Mouse (Mus musculus): ENCODE measurements around the gene Nlrc5. TPM values are rescaled to one million over a fixed set of nuclear protein-coding genes. Genes with fewer than 3 reads are reported as not detected.
A peak's percentile ranks its signal among the peaks of the same experiment; 100 is the strongest.

The Nlrc5 gene
- polyA plus RNA-seq, 2 experiments: 0.09 to 0.22 TPM

- H3K27ac ChIP-seq: no peak overlapping the region
- H3K27me3 ChIP-seq (ENCODE audit: control insufficient read depth, insufficient read depth, low read length): peaks cover 36% of the 10 kb centered on the region
- DNase-seq (ENCODE audit: low read depth in 3 of 3, low spot score in 3 of 3) (no peak), ATAC-seq (ENCODE audit: insufficient read depth) (no peak)
- no peaks in the 10 kb centered on the region for H3K4me1 ChIP-seq (replicated peaks; ENCODE audit: control insufficient read depth in 2 of 2, insufficient read depth in 2 of 2, low read length in 1 of 2)
- H3K4me2 ChIP-seq (ENCODE audit: low read depth): peak overlapping the region; percentile 61
- no peaks in the 10 kb centered on the region for H3K36me3 ChIP-seq (replicated peaks; ENCODE audit: control insufficient read depth, insufficient read depth, low read depth)
- TF ChIP-seq EP300 (IDR thresholded peaks at IDR 0.05; ENCODE audit: low read depth) (no peak), CTCF (IDR thresholded peaks at IDR 0.05; ENCODE audit: low read depth) (no peak)
- peak overlapping the region; percentile 15 to 54; a peak in 3 of 4 replicates for H3K4me3 ChIP-seq (ENCODE audit: insufficient read depth in 1 of 2, low read depth in 2 of 2, low read length in 2 of 2)
- H3K9ac ChIP-seq (replicated peaks): no peak overlapping the region
- under 1% methylated on average over 34 of the region's 34 CpGs for WGBS (ENCODE audit: insufficient replicate concordance)
- no peaks in the 10 kb centered on the region for H3K9me3 ChIP-seq (ENCODE audit: control insufficient read depth, low read length)
These were observed 98.3 kb downstream of the Nlrc5 start for GRCm38 (mm10) chr8:94532525-94532872.

DNA sequence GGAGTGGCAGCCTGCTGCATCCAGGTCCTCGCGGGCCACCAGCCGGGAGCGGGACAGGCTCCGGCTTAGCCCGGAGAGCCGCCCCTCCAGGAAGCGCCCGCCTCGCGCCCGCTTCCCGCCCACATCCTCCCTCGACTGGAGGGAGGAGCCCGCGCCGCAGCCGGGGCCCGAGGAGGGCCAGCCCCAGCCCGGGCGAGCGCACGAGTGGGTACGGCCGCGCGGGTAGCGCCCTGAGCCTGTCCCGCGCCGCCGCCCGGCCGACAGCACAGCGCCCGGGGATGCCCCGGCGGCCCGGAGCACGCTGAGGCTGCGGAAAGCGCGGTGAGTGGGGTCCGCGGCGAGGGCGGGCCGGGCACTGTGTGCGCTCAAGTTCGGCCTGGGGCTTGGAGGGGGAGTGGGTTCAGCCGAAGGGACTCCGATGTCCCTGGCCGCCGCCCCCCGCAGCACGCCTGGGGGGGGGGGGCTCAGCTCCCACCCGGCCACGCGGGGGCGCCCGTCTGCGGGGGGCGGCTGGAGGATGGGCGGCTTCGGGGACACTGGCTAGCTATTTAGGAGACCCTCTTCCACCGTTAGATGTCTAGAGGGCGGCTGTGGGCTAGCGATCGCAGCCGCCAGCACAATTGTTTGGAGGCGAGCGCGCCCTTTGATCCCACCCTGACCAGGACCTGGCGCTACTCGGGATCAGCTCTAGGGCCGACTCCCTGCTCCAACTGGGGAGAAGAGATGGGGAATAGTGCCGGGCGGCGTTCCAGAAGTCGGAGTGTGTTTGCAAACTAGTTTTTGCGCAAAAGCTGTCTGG is 98.9 kb downstream of the Nlrc5 start, which contains the start of gene Cpne2:
Gene Cpne2, plus strand, starts transcription at position 118 of the 799 bp plus-strand sequence.
- Histone ChIP-seq H3K9ac (replicated peaks) (no peak within 1 kb of the TSS), H3K4me3 (ENCODE audit: insufficient read depth in 1 of 2, low read depth in 2 of 2, low read length in 2 of 2) (peak within 1 kb of the TSS; percentile 47 to 54), H3K36me3 (replicated peaks; ENCODE audit: control insufficient read depth, insufficient read depth, low read depth) (no peaks in the 10 kb centered on the region), H3K4me1 (replicated peaks; ENCODE audit: control insufficient read depth in 2 of 2, insufficient read depth in 2 of 2, low read length in 1 of 2) (no peaks in the 10 kb centered on the region), H3K27ac (no peak within 1 kb of the TSS), H3K9me3 (ENCODE audit: control insufficient read depth, low read length) (no peaks in the 10 kb centered on the region), H3K27me3 (ENCODE audit: control insufficient read depth, insufficient read depth, low read length) (peaks cover 36% of the 10 kb centered on the region), H3K4me2 (ENCODE audit: low read depth) (peak within 1 kb of the TSS; percentile 61)
- ATAC-seq (ENCODE audit: insufficient read depth): peak; percentile 66
- WGBS (ENCODE audit: insufficient replicate concordance): 1% methylated on average over 73 of the region's 81 CpGs
- TF ChIP-seq EP300 (IDR thresholded peaks at IDR 0.05; ENCODE audit: low read depth): no peak
- peak; percentile 20; the same call in 1 of the 2 replicates for TF ChIP-seq CTCF (IDR thresholded peaks at IDR 0.05; ENCODE audit: low read depth)
- DNase-seq (ENCODE audit: low read depth in 3 of 3, low spot score in 3 of 3): no peak

GRCm38 (mm10) chr8:94534612-94535011 is 100.5 kb downstream of the Nlrc5 start:
- WGBS (ENCODE audit: insufficient replicate concordance): 37% methylated on average over 4 of the region's 4 CpGs
- Histone ChIP-seq H3K9me3 (ENCODE audit: control insufficient read depth, low read length) (no peaks in the 10 kb centered on the region), H3K4me2 (ENCODE audit: low read depth) (no peak overlapping the region), H3K27ac (no peak overlapping the region), H3K36me3 (replicated peaks; ENCODE audit: control insufficient read depth, insufficient read depth, low read depth) (no peaks in the 10 kb centered on the region), H3K4me1 (replicated peaks; ENCODE audit: control insufficient read depth in 2 of 2, insufficient read depth in 2 of 2, low read length in 1 of 2) (no peaks in the 10 kb centered on the region), H3K9ac (replicated peaks) (no peak overlapping the region), H3K27me3 (ENCODE audit: control insufficient read depth, insufficient read depth, low read length) (peaks cover 36% of the 10 kb centered on the region), H3K4me3 (ENCODE audit: insufficient read depth in 1 of 2, low read depth in 2 of 2, low read length in 2 of 2) (no peak overlapping the region)
- TF ChIP-seq EP300 (IDR thresholded peaks at IDR 0.05; ENCODE audit: low read depth) (no peak), CTCF (IDR thresholded peaks at IDR 0.05; ENCODE audit: low read depth) (no peak)
- no peak for ATAC-seq (ENCODE audit: insufficient read depth)
- DNase-seq (ENCODE audit: low read depth in 3 of 3, low spot score in 3 of 3): no peak

DNA sequence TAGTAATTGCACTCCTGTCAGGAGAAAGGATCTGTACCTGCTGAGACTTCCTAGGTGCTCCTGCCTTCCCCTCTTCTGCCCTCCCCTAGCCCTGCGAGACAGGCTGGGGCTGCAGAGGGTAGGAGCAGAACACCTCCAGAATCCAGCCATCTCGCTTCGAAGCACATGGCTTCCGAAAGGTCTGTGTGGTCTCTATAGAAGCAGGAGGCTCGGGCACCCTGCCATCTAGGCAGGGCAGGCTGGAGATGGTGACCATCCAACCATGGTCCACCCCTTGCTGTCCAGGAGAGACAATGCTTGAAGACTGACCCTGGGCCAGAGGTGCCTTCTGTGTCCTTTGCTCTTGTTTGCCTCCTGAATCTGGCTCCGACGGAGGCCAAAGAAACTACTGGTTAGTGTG is 101.5 kb downstream of the Nlrc5 start:
- TF ChIP-seq EP300 (IDR thresholded peaks at IDR 0.05; ENCODE audit: low read depth) (no peak), CTCF (IDR thresholded peaks at IDR 0.05; ENCODE audit: low read depth) (no peak)
- H3K27me3 ChIP-seq (ENCODE audit: control insufficient read depth, insufficient read depth, low read length): peaks cover 36% of the 10 kb centered on the region
- no peak overlapping the region for H3K27ac ChIP-seq
- H3K9ac ChIP-seq (replicated peaks): no peak overlapping the region
- no peak overlapping the region for H3K4me3 ChIP-seq (ENCODE audit: insufficient read depth in 1 of 2, low read depth in 2 of 2, low read length in 2 of 2)
- ATAC-seq (ENCODE audit: insufficient read depth) (no peak), DNase-seq (ENCODE audit: low read depth in 3 of 3, low spot score in 3 of 3) (no peak)
- H3K36me3 ChIP-seq (replicated peaks; ENCODE audit: control insufficient read depth, insufficient read depth, low read depth): no peaks in the 10 kb centered on the region
- no peaks in the 10 kb centered on the region for H3K9me3 ChIP-seq (ENCODE audit: control insufficient read depth, low read length)
- no peak overlapping the region for H3K4me2 ChIP-seq (ENCODE audit: low read depth)
- H3K4me1 ChIP-seq (replicated peaks; ENCODE audit: control insufficient read depth in 2 of 2, insufficient read depth in 2 of 2, low read length in 1 of 2): no peaks in the 10 kb centered on the region
- 70% methylated on average over 7 of the region's 7 CpGs for WGBS (ENCODE audit: insufficient replicate concordance)

DNA sequence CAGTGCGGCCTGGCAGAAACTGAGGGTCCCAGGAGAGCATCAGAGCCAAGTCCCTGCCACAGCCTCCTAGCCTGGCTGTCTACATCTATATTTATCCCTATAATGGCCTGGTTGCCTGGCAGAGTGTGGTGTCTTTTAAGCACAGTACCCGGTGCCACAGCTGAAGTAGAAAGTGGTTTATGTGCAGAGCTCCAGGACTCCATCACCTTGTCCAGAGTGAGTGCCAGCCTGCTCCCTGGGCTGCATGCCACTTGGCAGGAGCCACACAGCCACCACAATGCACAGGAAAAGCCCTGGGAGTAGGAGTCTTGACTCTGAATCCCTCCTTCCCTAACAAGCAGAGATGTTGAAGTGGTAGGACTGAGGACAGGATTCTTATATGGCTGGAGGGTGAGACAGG is 103.3 kb downstream of the Nlrc5 start:
- ATAC-seq (ENCODE audit: insufficient read depth) (no peak), DNase-seq (ENCODE audit: low read depth in 3 of 3, low spot score in 3 of 3) (no peak)
- Histone ChIP-seq H3K27me3 (ENCODE audit: control insufficient read depth, insufficient read depth, low read length) (peaks cover 22% of the 10 kb centered on the region), H3K9ac (replicated peaks) (no peak overlapping the region), H3K4me2 (ENCODE audit: low read depth) (no peak overlapping the region), H3K9me3 (ENCODE audit: control insufficient read depth, low read length) (no peaks in the 10 kb centered on the region), H3K36me3 (replicated peaks; ENCODE audit: control insufficient read depth, insufficient read depth, low read depth) (no peaks in the 10 kb centered on the region), H3K4me1 (replicated peaks; ENCODE audit: control insufficient read depth in 2 of 2, insufficient read depth in 2 of 2, low read length in 1 of 2) (no peaks in the 10 kb centered on the region), H3K27ac (no peak overlapping the region), H3K4me3 (ENCODE audit: insufficient read depth in 1 of 2, low read depth in 2 of 2, low read length in 2 of 2) (no peak overlapping the region)
- WGBS (ENCODE audit: insufficient replicate concordance): 52% methylated on average over 2 of the region's 2 CpGs
- TF ChIP-seq EP300 (IDR thresholded peaks at IDR 0.05; ENCODE audit: low read depth): no peak
- TF ChIP-seq CTCF (IDR thresholded peaks at IDR 0.05; ENCODE audit: low read depth): no peak
